Mouse (Mus musculus) lung, adult 2 months (tissue): ENCODE measurements around the gene 1700017B05Rik.

Experiments
- CTCF ChIP-seq: fragments of 200-500 bp; IDR thresholded peaks from 2 replicates; pipeline ENCODE4 v1.5.1; 2011; ENCODE audit warnings: mild to moderate bottlenecking, low read length, control low read depth; ENCODE audit not compliant: insufficient read depth
- POLR2A ChIP-seq: fragments of 200-500 bp; IDR thresholded peaks from 2 replicates; pipeline ENCODE4 v1.6.1; 2011; ENCODE audit warnings: low read depth, mild to moderate bottlenecking, control low read depth, low read length, borderline replicate concordance; ENCODE audit errors: extremely low read depth

GRCm38 (mm10) chr9:57272902-57273804 lies 10.7 kb upstream of the 1700017B05Rik start:
- no peak for TF ChIP-seq CTCF
- no peak for TF ChIP-seq POLR2A
